Mouse (Mus musculus) CH12.LX (cell line): ENCODE measurements around the gene Rab5b. TPM values are rescaled to one million over a fixed set of nuclear protein-coding genes. Genes with fewer than 3 reads are reported as not detected.

Source experiments
- DNase-seq: peaks from one replicate; pipeline ENCODE4 v3.0.0-alpha.2; 2013; ENCODE audit errors: extremely low read depth
- H3K27ac ChIP-seq: 2 replicates; pipeline ENCODE4 v1.5.1; 2012; ENCODE audit warnings: low read depth, mild to moderate bottlenecking, control low read depth, moderate library complexity; ENCODE audit not compliant: insufficient read depth
- H3K27me3 ChIP-seq: replicated peaks from 2 replicates; pipeline ENCODE3; 2012; ENCODE audit warnings: inconsistent platforms
- H3K36me3 ChIP-seq, 2 experiments: replicated peaks in 1 of 2; 2 replicates each; pipeline versions ENCODE3 to v1.6.1; 2012; ENCODE audit warnings: inconsistent platforms in 1 of 2, low read length in 1 of 2, mild to moderate bottlenecking in 1 of 2, mixed read lengths in 1 of 2, moderate library complexity in 1 of 2; ENCODE audit not compliant: control insufficient read depth in 1 of 2, insufficient read depth in 1 of 2
- H3K4me1 ChIP-seq, 2 experiments: 2 replicates each; pipeline ENCODE4 v1.6.1; 2012; ENCODE audit warnings: inconsistent platforms in 1 of 2, moderate library complexity in 1 of 2; ENCODE audit not compliant: insufficient read depth in 2 of 2, control insufficient read depth in 1 of 2
- H3K4me2 ChIP-seq: 2 replicates; pipeline ENCODE4 v1.6.1; 2012; ENCODE audit warnings: low read depth, mild to moderate bottlenecking, control low read depth; ENCODE audit not compliant: poor library complexity, insufficient read depth, severe bottlenecking
- H3K4me3 ChIP-seq, 3 experiments: fragments of 150-350 bp in 1 of 3; sonication (generic) in 1 of 3; replicated peaks in 1 of 3; 2 replicates each; pipeline versions ENCODE3 to v1.5.1; 2011 to 2012; ENCODE audit warnings: low read depth in 2 of 3, low read length in 2 of 3, mild to moderate bottlenecking in 2 of 3, moderate library complexity in 2 of 3, control low read depth in 1 of 3, improper control_type of control experiment in 1 of 3, inconsistent platforms in 1 of 3, mixed read lengths in 1 of 3; ENCODE audit not compliant: poor library complexity in 1 of 3
- H3K79me2 ChIP-seq: replicated peaks from 2 replicates; pipeline ENCODE4 v1.6.1; 2012; ENCODE audit warnings: mild to moderate bottlenecking, moderate library complexity; ENCODE audit not compliant: control insufficient read depth, poor library complexity, insufficient read depth, severe bottlenecking; ENCODE audit errors: extremely low read depth
- H3K9ac ChIP-seq: 2 replicates; pipeline ENCODE4 v1.6.1; 2012; ENCODE audit warnings: low read depth, mild to moderate bottlenecking, control low read depth, moderate library complexity; ENCODE audit not compliant: insufficient read depth
- H3K9me3 ChIP-seq: replicated peaks from 2 replicates; pipeline ENCODE3; 2012; ENCODE audit warnings: low read length, inconsistent platforms, mixed read lengths
- CHD2 ChIP-seq: IDR thresholded peaks from 2 replicates; pipeline ENCODE4 v1.6.1; 2011; ENCODE audit warnings: low read length, improper control_type of control experiment
- E2F4 ChIP-seq: IDR thresholded peaks from 2 replicates; pipeline ENCODE4 v1.6.1; 2011; ENCODE audit warnings: low read depth, low read length, improper control_type of control experiment; ENCODE audit not compliant: insufficient replicate concordance
- EP300 ChIP-seq: IDR thresholded peaks from 2 replicates; pipeline ENCODE4 v1.6.1; 2011; ENCODE audit warnings: low read length, improper control_type of control experiment
- ETS1 ChIP-seq: conservative IDR thresholded peaks from 2 replicates; pipeline ENCODE4 v1.6.1; 2012; ENCODE audit warnings: low read depth, mild to moderate bottlenecking, inconsistent platforms, low read length, improper control_type of control experiment, moderate library complexity
- GABPA ChIP-seq: IDR thresholded peaks from 2 replicates; pipeline ENCODE4 v1.6.1; 2012; ENCODE audit warnings: low read depth, low read length, improper control_type of control experiment, inconsistent platforms; ENCODE audit not compliant: insufficient replicate concordance
- IRF4 ChIP-seq: IDR thresholded peaks from 2 replicates; pipeline ENCODE4 v1.6.1; 2014; ENCODE audit warnings: low read depth, mild to moderate bottlenecking, inconsistent platforms, low read length, improper control_type of control experiment
- JUN ChIP-seq: IDR thresholded peaks from 2 replicates; pipeline ENCODE4 v1.6.1; 2011; ENCODE audit warnings: low read depth, mild to moderate bottlenecking, low read length, improper control_type of control experiment, moderate library complexity; ENCODE audit not compliant: insufficient read depth
- JUND ChIP-seq: conservative IDR thresholded peaks from 2 replicates; pipeline ENCODE4 v1.6.1; 2011; ENCODE audit warnings: low read depth, low read length, improper control_type of control experiment
- MEF2A ChIP-seq: IDR thresholded peaks from 2 replicates; pipeline ENCODE4 v1.6.1; 2014; ENCODE audit warnings: low read depth, mild to moderate bottlenecking, inconsistent platforms, low read length, improper control_type of control experiment, borderline replicate concordance
- MXI1 ChIP-seq: IDR thresholded peaks from 2 replicates; pipeline ENCODE4 v1.6.1; 2011; ENCODE audit warnings: mild to moderate bottlenecking, low read depth, low read length, improper control_type of control experiment
- MYC ChIP-seq: IDR thresholded peaks from 2 replicates; pipeline ENCODE4 v1.6.1; 2011; ENCODE audit warnings: low read depth, mild to moderate bottlenecking, improper control_type of control experiment, low read length
- POLR2A ChIP-seq: IDR thresholded peaks from 2 replicates; pipeline ENCODE4 v1.6.1; 2011; ENCODE audit warnings: low read depth, mild to moderate bottlenecking, improper control_type of control experiment, low read length
- POLR2AphosphoS2 ChIP-seq: IDR thresholded peaks from 2 replicates; pipeline ENCODE4 v1.6.1; 2011; ENCODE audit warnings: low read depth, low read length, improper control_type of control experiment
- RAD21 ChIP-seq: IDR thresholded peaks from 2 replicates; pipeline ENCODE4 v1.6.1; 2011; ENCODE audit warnings: low read depth, mild to moderate bottlenecking, low read length, improper control_type of control experiment, moderate library complexity
- SIN3A ChIP-seq: IDR thresholded peaks from 2 replicates; pipeline ENCODE4 v1.6.1; 2012; ENCODE audit warnings: low read length, improper control_type of control experiment, inconsistent platforms
- USF1 ChIP-seq: IDR thresholded peaks from 2 replicates; pipeline ENCODE4 v1.6.1; 2014; ENCODE audit warnings: low read depth, mild to moderate bottlenecking, inconsistent platforms, low read length, improper control_type of control experiment
- USF2 ChIP-seq: conservative IDR thresholded peaks from 2 replicates; pipeline ENCODE4 v1.6.1; 2011; ENCODE audit warnings: low read depth, low read length, improper control_type of control experiment
- ZC3H11A ChIP-seq: IDR thresholded peaks from 2 replicates; pipeline ENCODE4 v1.6.1; 2012; ENCODE audit warnings: low read depth, mild to moderate bottlenecking, inconsistent platforms, low read length, improper control_type of control experiment
- ZKSCAN1 ChIP-seq: IDR thresholded peaks from 2 replicates; pipeline ENCODE4 v1.6.1; 2012; ENCODE audit warnings: low read depth, inconsistent platforms, low read length, improper control_type of control experiment, borderline replicate concordance
- dilution Hi-C: fragments of 300-500 bp; cut with MboI; formaldehyde crosslinking; loops from 2 replicates; pipeline ENCODE4 v1.14.3; 2020; ENCODE audit warnings: low sequenced_read_pairs; ENCODE audit not compliant: extremely low pct_unique_long_range_greater_than_20kb, extremely low pct_ligation_motif_present
- in situ Hi-C: fragments of 300-500 bp; cut with MboI; formaldehyde crosslinking; loops from 3 replicates; pipeline ENCODE4 v1.14.3; 2019; ENCODE audit warnings: low sequenced_read_pairs, low pct_ligation_motif_present, low pct_unique_long_range_greater_than_20kb, mixed read lengths
- polyA plus RNA-seq: library from polyadenylated mRNA; unstranded; fragments of >175 nt; gene quantifications from 2 replicates; pipeline ENCODE4 v1.2.1, GENCODE M21; 2012; ENCODE audit warnings: low read depth; ENCODE audit not compliant: insufficient read length
- total RNA-seq, 2 experiments: library from RNA; depleted of rRNA; stranded (reverse); fragments of 300-350 nt in 1 of 2; fragments of >200 nt in 1 of 2; gene quantifications; 2 replicates each; pipeline ENCODE4 v1.2.3; 2012 to 2014

Rab5b gene
- total and polyA plus RNA-seq, 3 experiments = 20.4 to 34.4 (median 27.4) TPM

- no peaks in the 10 kb centered on the region for H3K27me3 ChIP-seq
- H3K9me3 ChIP-seq = no peaks in the 10 kb centered on the region
- no peak for TF ChIP-seq USF1
- no peak for TF ChIP-seq ZKSCAN1
- no peak for TF ChIP-seq EP300
- no peak for DNase-seq
- in situ Hi-C loops = no loop called here
- dilution Hi-C loops = no loop called here
- H3K4me3 ChIP-seq = no peak overlapping the region
- no peak overlapping the region for H3K4me2 ChIP-seq
- peaks cover 0 to 2% of the 10 kb centered on the region in 2 experiments for H3K36me3 ChIP-seq
- peaks cover 6 to 12% of the 10 kb centered on the region in 2 experiments for H3K4me1 ChIP-seq
- no peak overlapping the region for H3K27ac ChIP-seq
- H3K9ac ChIP-seq = no peak overlapping the region
- no peaks in the 10 kb centered on the region for H3K79me2 ChIP-seq
These were observed 56.1 kb downstream of the Rab5b start for GRCm38 (mm10) chr10:128639999-128640398.

- H3K4me1 ChIP-seq = peaks cover 6 to 9% of the 10 kb centered on the region in 2 experiments
- no peak overlapping the region for H3K9ac ChIP-seq
- peak overlapping the region; percentile 2; the same call in 1 of the 2 replicates for H3K4me2 ChIP-seq
- no peaks in the 10 kb centered on the region for H3K79me2 ChIP-seq
- DNase-seq = no peak
- TF ChIP-seq POLR2A = no peak
- TF ChIP-seq RAD21 = no peak
- no peak for TF ChIP-seq E2F4
- TF ChIP-seq MEF2A = no peak
- TF ChIP-seq JUN = no peak
- TF ChIP-seq IRF4 = no peak
- no peak for TF ChIP-seq SIN3A
- no peak for TF ChIP-seq USF2
- TF ChIP-seq MXI1 = no peak
- no peak for TF ChIP-seq MYC
- TF ChIP-seq JUND = no peak
- no peak for TF ChIP-seq CHD2
- no peak for TF ChIP-seq GABPA
- TF ChIP-seq EP300 = no peak
- no peak for TF ChIP-seq ZC3H11A
- TF ChIP-seq POLR2AphosphoS2 = no peak
- no peak for TF ChIP-seq ETS1
- no peaks in the 10 kb centered on the region for H3K27me3 ChIP-seq
- H3K27ac ChIP-seq = no peak overlapping the region
- no peaks in the 10 kb centered on the region for H3K9me3 ChIP-seq
- H3K4me3 ChIP-seq = no peak overlapping the region
- dilution Hi-C loops = no loop called here
- in situ Hi-C loops = no loop called here
- H3K36me3 ChIP-seq = peaks cover 0 to 4% of the 10 kb centered on the region in 2 experiments
These were observed 59.1 kb downstream of the Rab5b start for GRCm38 (mm10) chr10:128637011-128637410.
